Mouse (Mus musculus): Measurements from ENCODE around the gene Fam117a.

DNA sequence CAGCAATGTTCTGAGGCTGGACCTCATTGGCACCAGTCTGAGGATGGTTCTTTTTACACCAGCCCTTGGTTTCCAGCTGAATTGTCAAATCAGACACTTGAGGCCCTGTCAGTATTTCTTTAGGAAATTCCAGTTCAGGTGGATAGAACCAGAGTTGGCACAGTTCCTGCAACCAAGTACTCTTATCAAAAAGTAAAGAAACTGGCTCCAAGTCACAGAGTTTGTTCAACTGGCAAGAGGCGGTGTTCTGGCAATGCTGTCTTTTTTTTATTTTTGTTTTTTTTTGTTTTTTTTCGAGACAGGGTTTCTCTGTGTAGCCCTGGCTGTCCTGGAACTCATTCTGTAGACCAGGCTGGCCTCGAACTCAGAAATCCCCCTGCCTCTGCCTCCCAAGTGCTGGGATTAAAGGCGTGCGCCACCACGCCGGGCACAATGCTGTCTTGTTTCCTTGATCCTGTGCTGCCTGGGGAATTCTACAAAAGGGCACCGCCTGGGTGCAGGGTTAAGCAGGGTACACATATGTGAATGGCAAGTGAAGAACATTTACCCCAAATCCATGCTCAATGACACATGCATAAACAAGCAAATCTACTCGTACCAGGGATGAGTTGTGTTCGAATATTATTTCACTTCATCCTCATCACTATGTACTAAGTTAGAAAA is 72.8 kb downstream of the Fam117a start:
- TF ChIP-seq CTCF (IDR thresholded peaks at IDR 0.05; ENCODE audit: extremely low read depth, insufficient read length, insufficient replicate concordance, low read depth, low read length) (no peak), POLR2A (IDR thresholded peaks at IDR 0.05; ENCODE audit: low read depth, low read length) (no peak)

Data from small intestine, adult 2 months (tissue).